Mouse (Mus musculus) lung, postnatal 4 days (tissue): ENCODE results near the gene 1700092M07Rik.
A peak's percentile ranks its signal among the peaks of the same experiment; 100 is the strongest.

Experiments
- DNase-seq, 2 experiments: peaks; one replicate each; pipeline ENCODE4 v3.0.0; 2021

The 1700092M07Rik gene

DNA sequence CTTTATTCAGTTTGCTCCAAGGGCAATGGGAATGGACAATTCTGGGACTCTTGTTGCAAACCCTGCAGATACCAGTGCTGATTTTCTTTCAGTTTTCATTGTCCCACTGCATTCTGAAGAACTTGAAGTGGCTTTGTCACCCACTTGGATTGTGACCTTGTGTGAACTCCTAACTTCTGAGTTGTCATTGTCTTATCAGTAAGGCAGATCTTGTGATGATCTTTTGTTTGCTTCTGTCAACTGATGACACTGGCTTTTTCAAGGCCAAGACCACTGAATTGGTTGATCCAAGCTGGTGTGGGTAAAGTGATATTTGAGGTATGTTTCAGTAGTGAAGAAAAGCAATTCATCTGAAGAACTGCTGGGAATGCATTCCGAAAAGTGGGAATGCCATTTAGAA, 4.9 kb downstream of the 1700092M07Rik start:
- no peak for DNase-seq

DNA sequence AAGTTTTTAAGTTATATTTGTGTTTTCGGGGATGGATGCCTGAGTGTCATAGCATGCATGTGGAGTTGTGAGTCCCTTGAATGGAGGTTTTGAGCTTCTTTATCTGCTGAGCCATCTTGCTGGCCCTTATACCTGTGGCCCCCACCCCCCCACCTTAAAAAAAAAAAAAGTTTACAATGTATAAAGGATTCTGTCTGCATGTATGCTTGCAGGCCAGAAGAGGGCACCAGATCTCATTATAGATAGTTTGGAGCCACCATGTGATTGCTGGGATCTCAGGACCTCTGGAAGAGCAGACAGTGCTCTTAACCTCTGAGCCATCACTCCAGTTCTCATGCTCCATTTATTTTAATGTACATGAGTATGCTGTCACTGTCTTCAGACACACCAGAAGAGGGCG, 6.8 kb downstream of the 1700092M07Rik start:
- no peak for DNase-seq

- DNase-seq, result no peak
Observed at GRCm38 (mm10) chr19:8755652-8756051, 15.1 kb downstream of the 1700092M07Rik start.

DNA sequence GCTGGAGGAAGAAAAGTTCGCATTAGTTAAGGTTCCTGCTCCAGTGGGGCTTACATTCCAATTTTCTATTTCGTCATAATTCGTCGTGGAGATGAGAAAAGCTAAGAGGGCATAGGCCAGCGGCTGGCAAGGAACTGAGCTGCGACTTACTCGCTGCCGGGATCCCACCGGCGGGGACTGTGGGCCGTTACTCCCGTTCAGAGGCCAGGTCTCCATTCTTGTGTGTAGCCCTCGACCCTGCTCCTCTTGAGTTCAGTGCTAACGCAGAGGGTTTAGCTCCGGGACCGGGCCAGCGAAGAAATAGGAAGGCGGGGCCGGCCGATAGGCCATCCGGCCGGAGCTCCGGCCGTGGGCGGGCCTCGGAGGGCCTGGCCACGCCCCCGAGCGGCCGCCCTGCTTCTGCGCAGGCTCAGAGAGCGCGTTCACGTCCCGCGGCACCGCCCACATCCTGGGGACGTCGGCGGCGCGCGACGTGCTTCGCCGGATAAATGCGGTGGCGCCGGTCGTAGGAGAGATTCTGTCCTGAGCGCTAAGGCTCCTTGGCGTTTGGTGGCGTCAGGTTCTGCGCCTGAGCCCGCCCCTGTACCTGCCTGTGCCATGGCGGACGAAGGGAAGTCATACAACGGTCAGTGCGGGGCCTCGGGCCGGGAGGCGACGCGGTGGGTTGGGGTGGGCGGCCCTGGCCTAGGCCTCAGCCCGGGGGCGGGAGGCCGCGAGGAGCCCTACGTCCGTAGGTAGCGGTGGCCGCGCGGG, 16.3 kb downstream of the 1700092M07Rik start, which contains the start of gene Nxf1:
TSS of gene Nxf1 (plus strand) at position 439 of the 753 bp plus-strand sequence.
- peak; percentile 95 for DNase-seq

- DNase-seq, result no peak
Observed at GRCm38 (mm10) chr19:8757471-8757998, 17.0 kb downstream of the 1700092M07Rik start.

DNA sequence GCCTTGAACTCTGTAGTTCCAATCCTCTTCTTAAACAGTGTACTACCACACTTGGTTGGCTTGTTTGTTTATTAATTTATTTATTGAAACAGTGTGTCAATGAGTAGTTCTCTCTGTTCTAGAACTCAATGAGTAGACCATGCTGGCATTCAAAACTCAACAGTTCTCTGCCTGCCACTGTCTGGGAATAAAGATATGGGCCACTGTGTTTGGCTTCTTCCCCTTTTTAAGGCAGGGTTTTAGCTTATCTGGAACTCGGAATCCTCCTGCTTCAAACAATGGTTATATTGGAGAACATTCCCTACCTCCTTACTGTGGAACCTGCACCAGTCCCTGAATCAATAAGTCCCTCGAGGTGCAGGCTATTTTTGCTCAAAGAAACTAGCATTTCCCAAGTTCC, 18.4 kb downstream of the 1700092M07Rik start:
- no peak for DNase-seq

- no peak for DNase-seq
Observed at GRCm38 (mm10) chr19:8760757-8761156, 20.2 kb downstream of the 1700092M07Rik start.

GRCm38 (mm10) chr19:8763276-8763675, 22.8 kb downstream of the 1700092M07Rik start:
- DNase-seq, result no peak

DNA sequence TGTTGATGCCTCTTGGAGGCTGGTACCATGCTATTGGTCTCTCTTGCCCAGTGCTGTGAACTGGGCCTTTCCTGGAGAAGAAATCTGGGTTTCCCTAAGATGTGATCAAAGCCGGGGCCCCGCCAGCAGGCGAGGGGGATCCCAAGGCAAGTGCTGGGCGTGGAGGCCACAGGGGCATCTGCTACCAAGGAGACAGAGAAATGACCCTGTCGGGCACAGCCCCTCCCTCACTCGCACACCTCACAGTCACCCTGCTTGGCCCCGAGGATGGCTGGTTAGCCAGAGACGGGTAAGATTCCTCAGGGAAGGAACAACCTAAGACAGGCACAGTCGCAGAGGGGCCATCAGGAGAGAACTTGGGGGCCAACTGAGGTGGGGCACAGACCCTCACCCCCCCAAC, 25.0 kb downstream of the 1700092M07Rik start:
- no peak for DNase-seq

DNA sequence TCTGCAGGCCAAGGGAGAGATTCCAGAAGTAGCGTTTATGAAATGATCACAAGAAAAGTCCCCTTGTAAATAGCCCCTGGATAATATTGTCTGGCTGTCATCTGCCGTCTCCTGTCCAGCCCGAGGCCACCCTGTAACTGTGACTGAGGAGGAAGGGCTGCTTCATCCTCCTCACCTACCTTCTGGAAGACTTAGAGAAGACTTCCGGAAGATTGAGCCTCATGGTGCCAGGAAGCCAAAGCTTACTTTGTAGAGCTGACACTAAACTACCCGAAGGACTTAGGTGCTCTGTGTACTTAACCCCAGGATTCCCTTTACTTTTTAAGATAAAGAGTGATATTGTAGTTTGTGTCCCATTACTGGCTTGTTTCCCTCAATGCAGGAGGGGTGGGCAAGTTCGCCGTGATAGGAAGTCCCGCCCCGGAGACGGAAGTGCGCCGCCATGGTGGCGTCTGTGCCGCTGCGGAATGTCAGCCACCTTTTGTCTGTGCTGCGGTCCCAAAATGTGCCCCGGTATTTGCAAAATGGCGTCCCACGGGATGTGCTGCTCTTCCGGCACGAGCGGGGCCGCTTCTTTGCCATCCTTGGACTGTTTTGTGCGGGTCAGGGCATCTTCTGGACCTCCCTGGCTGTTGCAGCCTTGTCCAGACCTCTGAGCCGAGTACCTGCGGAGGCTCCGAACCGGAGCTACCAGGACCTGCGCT, 30.2 kb downstream of the 1700092M07Rik start, which contains the start of gene Tmem223:
TSS of gene Tmem223 (plus strand) at position 430 of the 704 bp plus-strand sequence.
- peak; percentile 89 for DNase-seq

- no peak for DNase-seq
Observed at GRCm38 (mm10) chr19:8772996-8773395, 32.5 kb downstream of the 1700092M07Rik start.

DNA sequence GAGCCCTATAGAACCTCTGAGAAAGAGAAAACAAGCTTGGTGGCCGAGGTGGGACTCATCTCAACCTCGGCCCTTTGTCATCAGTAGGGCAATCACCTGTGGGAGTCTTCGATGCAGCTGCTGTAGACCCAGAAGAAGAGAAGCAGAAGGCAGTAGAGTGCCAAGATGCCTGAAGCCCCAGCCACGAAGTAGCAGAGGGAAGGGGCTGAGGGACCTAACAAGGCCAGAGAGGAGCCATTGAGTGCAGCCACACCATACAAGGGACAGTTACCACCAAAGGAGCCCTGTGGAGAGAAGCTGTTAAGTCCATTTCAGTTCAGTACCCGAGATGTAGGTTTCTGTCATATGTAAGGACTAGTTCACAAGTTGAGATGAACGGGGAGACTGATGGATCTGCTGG, 32.9 kb downstream of the 1700092M07Rik start:
- DNase-seq, result no peak

GRCm38 (mm10) chr19:8774086-8774835, 33.7 kb downstream of the 1700092M07Rik start, which contains the start of gene Tmem179b:
Gene Tmem179b (minus strand): TSS chr19:8774467.
- DNase-seq, result peak; percentile 96 to 98

- peak in 1 of 2 experiments; percentile 46 for DNase-seq
Observed at GRCm38 (mm10) chr19:8774951-8775421, 34.5 kb downstream of the 1700092M07Rik start.

GRCm38 (mm10) chr19:8786008-8786781, 45.7 kb downstream of the 1700092M07Rik start, which contains the start of gene Taf6l:
Gene Taf6l (minus strand): TSS chr19:8786417.
- peak; percentile 92 to 95 for DNase-seq

- DNase-seq, result no peak
Observed at GRCm38 (mm10) chr19:8788521-8788920, 48.0 kb downstream of the 1700092M07Rik start.

DNA sequence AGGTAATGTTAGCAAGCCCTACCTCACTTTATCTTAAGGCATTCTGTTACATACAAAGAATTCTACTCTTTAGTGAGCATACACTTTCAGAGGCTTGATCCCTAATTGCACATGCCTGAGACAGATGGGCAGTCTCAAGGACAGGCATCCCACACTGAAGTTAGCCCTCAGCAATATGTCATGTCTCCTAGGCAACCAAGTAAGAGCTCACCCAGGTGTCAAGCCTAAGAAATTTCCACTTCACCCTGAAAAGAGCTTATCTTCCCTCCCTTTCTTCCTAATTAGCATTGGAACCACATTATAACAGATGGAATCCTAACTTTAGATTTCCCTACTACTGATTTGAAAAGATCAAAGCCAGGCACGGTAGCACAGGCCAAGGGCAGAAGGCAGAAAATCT, 48.7 kb downstream of the 1700092M07Rik start:
- no peak for DNase-seq

DNA sequence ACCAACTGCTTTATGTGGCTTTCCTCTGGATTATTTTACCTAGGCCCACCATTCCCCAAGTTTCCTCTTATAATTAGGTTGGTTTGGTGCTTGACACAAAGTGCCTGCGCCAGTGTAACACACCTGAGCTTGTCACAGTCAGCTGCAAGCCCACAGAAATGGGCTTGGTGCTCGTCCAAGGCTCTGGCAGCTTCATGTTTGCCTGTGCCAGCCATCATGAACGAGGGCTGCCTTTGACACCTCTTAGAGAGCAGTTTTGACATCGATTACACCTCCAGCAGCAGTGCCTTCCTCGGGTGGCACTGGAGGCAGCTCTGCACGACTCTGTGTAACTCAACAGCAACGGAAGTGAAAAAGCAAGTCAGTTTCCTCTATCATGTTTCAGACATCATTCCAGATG, 49.7 kb downstream of the 1700092M07Rik start:
- DNase-seq, result no peak
